Mouse (Mus musculus) myocyte (in vitro differentiated cells): Measurements from ENCODE around the gene Ranbp9.

Source experiments
- POLR2A ChIP-seq: IDR thresholded peaks from one replicate; pipeline ENCODE4 v1.6.1; 2011; ENCODE audit warnings: low read depth, mild to moderate bottlenecking, control low read depth, moderate library complexity; ENCODE audit not compliant: insufficient read length
- SRF ChIP-seq: IDR thresholded peaks from one replicate; pipeline ENCODE4 v1.6.1; 2011; ENCODE audit warnings: low read depth; ENCODE audit not compliant: control insufficient read depth, insufficient read length
- TCF12 ChIP-seq: IDR thresholded peaks from one replicate; pipeline ENCODE4 v1.6.1; 2011; ENCODE audit warnings: mild to moderate bottlenecking, control low read depth; ENCODE audit not compliant: poor library complexity, insufficient read depth, severe bottlenecking
- USF1 ChIP-seq: IDR thresholded peaks from one replicate; pipeline ENCODE4 v1.6.1; 2011; ENCODE audit warnings: low read depth, mild to moderate bottlenecking, control low read depth, moderate library complexity

GRCm38 (mm10) chr13:43454431-43454830, 26.7 kb downstream of the Ranbp9 start:
- no peak for TF ChIP-seq USF1
- no peak for TF ChIP-seq TCF12
- TF ChIP-seq POLR2A: no peak
- TF ChIP-seq SRF: no peak
